Mouse (Mus musculus): ENCODE results near the gene Cog7.

DNA sequence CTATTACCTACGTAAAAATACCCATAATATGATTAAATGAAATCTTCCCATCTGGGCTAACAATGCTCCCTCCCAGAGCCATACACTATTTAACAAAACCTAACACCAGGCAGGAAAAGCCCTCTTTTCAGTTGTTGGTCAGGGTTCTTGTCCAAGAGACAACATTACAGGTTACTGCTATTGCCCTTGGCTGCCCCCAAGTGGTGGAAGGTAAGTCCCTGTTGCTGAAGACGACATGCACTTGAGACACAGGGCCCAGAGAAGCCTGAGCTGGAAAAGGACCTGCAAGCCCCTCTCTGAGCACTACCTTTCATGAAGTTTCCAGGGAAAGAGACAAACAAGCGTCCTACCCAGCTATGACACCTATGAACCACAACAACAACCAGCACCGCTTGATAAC lies 6.5 kb downstream of the Cog7 start:
- TF ChIP-seq FLI1 (IDR thresholded peaks at IDR 0.05; ENCODE audit: low read length) = no peak
- no peak for TF ChIP-seq GATA1 (IDR thresholded peaks at IDR 0.05; ENCODE audit: borderline replicate concordance, low read length)
